Mouse (Mus musculus) liver, postnatal 0 days (tissue): ENCODE results near the gene Lamb2.

Source experiments
- CTCF ChIP-seq: sonication (generic); IDR thresholded peaks from 2 replicates; pipeline ENCODE4 v1.5.1; 2016; ENCODE audit warnings: antibody characterized with exemption, low read depth
- EP300 ChIP-seq: IDR thresholded peaks from 2 replicates; pipeline ENCODE4 v1.6.1; 2016; ENCODE audit warnings: antibody characterized with exemption, low read depth, mild to moderate bottlenecking

- no peak for TF ChIP-seq CTCF
- no peak for TF ChIP-seq EP300
These were observed 13.3 kb upstream of the Lamb2 start for GRCm38 (mm10) chr9:108466219-108466618.
